Mouse (Mus musculus): Measurements from ENCODE around the gene Slc24a1.
"Not testable (repeated sequence)": the region's sequence is repeated elsewhere in the genome, so short reads cannot be mapped to it uniquely, and the experiment has no call there.

Gene Slc24a1

DNA sequence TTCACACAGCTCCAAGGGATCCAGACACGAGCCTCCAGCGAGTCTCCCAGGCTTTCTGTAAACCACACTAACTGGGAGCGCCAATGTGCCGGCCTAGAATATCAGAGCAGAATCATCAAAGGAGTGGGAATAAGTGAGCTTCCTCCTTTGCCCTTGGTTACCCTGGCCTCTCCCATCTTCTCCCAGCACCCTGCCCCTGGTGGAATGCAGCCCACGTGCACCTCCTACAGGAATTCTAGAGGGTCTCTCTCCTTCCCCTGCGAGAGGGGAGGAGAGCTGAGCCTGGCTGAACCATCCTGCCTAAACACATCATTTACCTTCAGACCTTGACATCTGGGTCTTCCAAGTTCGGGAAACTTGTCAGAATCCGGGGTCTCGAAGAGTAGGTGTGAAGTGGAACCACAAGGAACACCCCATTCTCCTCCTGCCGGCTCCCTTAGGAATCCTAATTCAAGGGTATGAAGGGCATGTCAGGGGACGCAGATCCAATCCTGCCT is at the start of gene Slc24a1:
TSS of gene Slc24a1 (minus strand) at position 447 of the 497 bp plus-strand sequence.
- DNase-seq (ENCODE audit: low read depth, low spot score): no peak

DNA sequence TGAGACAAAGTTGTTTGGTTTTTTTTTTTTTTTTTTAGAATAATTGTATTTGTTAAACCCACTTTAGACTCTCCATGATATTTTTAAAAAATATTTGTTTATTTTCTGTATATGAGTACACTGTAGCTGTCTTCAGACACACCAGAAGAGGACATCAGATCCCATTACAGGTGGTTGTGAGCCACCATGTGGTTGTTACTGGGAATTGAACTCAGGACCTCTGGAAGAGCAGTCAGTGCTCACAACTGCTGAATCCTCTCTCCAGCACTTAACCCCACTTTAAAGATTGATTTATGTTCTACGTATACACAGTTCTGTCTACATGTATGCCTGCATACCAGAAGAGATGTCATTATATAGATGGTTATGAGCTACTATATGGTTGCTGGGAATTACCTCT is 44.1 kb upstream of the Slc24a1 start:
- not testable (repeated sequence) for DNase-seq (ENCODE audit: low read depth, low spot score)

DNA sequence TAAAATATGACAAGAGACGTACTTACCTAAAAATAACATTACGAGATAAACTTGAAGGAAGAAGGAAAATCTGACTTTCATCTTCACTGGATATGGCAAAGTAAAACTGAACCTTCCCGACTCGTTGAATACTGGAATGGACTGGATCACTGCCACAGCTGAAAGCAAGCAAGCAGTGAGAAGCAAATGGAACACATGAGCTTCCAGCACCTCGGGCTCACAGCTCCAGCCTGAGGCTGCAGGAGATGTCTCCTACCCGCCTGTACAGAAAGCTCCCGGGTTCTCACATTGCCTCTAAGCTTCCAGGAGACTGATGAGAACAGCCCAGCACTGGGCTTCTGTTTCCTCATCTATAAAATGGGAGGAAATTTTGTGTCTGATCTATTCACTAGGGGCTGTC is 38.9 kb upstream of the Slc24a1 start:
- DNase-seq (ENCODE audit: low read depth, low spot score): no peak

DNA sequence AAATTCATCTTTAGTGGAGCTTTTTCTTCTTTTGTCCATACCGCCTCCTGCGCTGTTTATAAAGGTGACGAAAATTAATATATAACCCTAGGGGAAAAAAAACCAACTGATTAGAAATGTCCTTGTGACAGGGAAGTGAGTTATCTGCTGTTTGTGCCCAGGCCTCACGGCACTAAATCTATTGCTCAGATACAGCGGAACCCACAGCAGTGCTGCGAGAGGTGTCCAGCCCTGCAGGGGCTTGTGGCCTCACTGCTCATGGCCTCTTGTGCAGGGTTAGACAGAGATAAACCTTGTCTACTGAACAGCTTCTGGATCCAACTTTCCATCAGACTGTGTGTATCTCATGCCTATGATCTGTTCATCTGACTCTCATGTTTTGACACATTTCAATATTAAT is 37.0 kb upstream of the Slc24a1 start:
- no peak for DNase-seq (ENCODE audit: low read depth, low spot score)

DNA sequence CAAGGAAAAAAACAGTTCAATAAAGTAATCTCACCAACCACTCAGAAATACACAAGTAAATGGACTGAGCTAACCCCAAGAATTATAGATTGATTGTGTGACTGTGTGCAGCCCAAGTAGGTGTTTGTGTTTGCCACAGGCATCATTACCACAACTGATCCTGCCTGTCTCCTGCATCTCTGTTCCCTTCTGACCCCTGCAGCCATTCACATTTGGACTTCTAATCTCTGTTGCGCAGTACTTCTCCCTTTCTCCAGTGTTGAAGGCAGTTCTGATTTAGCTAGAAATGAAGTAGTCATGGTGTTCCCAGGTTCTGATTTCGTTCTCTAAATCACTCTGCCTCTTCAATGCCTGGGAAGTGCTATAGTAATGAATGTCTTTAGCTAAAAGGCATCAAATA is 36.2 kb upstream of the Slc24a1 start:
- DNase-seq (ENCODE audit: low read depth, low spot score): no peak

DNA sequence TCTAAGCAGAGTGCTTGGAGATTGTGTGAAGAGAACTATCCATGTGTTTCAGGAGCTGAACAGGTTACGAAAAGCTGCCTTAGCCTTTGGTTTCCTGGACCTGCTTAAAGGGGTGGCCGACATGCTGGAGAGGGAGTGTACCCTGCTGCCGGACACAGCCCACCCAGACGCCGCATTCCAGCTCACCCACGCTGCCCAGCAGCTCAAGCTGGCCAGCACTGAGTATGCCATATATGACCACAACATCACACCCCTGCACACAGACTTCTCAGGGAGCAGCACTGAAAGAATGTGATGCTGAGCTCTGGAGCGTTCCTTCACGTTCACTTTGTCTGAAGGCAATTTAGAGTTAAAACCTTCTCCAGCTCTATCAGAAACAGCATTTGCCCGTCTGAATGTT is 34.4 kb upstream of the Slc24a1 start:
- no peak for DNase-seq (ENCODE audit: low read depth, low spot score)

DNA sequence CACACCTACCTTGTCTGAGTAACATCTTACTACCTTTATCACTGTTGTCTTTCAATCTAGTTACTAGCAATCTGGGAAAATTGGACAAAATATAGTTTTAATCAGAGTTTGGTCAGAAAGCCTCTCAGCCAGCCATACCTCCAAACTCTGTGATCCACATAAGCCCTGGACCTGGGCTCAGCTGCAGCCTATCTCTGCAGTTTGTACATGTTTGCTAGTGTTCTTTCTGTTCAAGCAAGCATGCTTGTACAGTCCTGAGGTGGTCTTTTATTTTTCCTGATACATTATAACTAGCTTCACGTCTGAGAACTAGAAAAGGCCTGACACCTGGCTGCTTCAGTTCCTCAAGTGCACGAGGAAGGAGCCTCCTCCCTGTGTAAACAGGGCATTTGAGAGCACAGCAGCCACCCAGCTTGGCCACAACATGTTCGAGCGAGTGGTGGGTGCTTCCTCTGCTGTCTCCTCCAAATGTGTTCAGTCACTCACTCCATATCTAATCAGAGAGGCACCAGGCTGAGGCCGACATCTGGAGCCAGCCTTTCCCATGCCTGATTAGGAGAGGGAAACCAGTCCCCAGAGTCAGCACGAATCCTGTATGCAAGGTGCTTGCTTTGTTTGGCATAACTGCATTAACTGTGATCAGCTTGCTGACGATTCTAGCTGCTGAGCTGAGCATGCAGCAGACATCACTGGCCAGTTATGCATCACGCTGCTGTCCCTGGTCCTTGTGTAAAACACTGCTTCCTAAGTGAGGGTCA is 33.8 kb upstream of the Slc24a1 start:
- DNase-seq (ENCODE audit: low read depth, low spot score): no peak

DNA sequence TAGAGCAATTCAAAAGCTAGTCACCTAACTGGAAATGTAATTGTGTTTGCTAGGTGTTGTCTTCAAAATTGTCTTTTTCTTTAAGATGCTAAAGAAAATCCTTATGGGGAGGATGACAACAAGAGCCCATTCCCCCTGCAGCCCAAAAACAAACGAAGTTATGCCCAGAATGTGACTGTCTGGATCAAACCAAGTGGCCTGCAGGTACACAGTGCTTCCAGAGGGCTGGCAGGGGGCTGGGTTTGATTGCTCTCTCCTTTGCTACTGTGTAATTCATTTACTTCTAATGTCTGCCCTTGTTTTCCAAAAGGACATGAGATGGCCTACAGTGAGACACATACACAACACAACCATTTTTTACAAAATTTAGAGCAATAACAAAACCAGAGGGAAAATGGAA is 30.5 kb upstream of the Slc24a1 start:
- DNase-seq (ENCODE audit: low read depth, low spot score): no peak

DNA sequence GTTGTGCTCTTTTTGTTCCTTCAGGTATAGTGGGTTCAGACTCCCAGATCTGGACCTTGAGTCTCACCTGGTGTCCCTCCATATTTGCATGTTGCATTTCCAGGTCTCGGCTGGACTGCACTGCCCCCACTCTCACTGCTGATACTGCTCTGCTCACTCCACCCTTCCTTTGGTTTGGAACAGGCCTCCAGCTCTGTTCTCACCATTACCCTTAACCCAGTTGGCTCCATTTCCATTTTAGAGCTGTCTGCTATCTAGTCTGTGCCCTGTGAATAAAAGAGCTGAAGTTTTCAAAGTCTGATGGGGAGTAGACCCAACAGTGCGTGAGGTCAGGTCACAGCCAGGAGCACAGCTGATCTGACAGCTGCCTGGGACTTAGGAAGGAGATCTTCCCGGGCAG is 29.1 kb upstream of the Slc24a1 start:
- DNase-seq (ENCODE audit: low read depth, low spot score): no peak

DNA sequence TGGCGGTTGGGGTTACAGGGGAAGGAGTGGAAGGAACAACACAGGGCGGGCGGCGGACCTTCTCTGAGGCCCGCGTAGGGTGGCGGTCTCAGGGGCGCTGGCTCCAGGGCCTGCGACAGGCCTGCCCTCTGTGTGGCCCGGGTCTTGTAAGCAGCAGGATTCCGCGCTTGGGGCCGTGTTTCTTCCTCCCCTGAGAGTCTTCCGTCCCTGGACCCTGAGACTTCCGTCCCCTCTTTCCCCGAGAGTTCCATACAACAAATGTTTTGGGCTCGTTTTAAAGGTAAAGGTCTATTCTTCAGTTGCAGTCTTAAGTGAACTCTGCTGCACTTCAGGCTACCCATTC is 9.5 kb upstream of the Slc24a1 start:
- no peak for DNase-seq (ENCODE audit: low read depth, low spot score)

DNA sequence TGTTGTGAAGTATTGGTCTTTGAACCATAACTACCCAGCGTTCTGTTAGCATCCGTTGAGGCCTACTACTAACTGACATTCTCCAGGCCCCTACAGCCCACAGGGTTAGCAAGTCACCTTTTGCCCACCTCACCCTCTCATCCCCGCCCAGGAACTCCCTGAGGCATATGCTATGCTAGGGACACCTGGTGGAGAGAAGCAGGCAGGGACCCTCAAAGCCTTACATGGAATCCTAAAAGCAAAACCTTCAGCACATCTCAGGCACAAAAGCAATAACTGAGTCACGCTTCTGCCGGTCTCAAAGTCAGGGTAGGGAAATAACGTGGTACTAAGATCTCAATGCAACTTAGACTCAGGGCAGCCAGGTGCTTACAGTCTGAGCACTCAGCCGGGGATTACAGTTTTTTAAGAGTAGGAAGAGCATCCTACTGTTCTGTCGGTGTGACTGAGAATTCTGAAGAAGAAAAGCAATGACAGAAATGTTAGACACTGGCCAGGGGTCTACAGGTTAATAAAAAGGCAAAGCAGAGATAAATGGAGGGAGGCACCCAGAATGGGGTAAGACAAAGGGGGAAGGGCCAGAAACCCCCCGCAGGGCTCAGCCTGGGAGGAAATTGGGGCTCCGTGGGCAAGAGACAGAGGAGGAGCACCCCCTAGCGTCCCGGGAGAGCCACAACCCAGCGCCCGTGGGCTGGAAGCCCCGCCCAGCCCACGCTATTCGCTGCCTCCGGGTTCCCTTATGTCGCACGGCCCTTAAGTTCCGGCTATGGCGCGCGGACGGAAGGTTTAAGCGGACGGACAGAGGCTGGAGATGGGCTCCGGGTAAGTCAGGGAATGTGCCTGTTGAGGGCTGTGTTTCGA is 8.9 kb upstream of the Slc24a1 start, which contains the start of gene Ints14:
TSS of gene Ints14 (plus strand) at position 789 of the 861 bp plus-strand sequence.
- peak; percentile 92 for DNase-seq (ENCODE audit: low read depth, low spot score)

DNA sequence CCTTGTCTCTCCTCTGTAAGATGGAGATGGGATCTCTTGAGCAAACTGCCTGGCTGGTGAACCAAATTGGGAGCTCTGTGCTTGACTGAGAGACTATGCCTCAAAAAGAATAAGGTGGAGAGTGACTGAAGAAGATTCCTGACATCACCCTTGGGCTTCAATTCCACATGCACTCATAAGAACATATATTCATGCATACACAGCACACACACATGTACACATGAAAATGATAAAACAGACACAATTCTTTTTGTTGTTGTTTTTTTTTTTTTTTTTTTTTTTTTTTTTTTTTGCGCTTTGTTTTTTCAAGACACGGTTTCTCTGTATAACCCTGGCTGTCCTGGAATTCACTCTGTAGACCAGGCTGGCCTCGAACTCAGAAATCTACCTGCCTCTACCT is 5.9 kb upstream of the Slc24a1 start:
- DNase-seq (ENCODE audit: low read depth, low spot score): no peak

DNA sequence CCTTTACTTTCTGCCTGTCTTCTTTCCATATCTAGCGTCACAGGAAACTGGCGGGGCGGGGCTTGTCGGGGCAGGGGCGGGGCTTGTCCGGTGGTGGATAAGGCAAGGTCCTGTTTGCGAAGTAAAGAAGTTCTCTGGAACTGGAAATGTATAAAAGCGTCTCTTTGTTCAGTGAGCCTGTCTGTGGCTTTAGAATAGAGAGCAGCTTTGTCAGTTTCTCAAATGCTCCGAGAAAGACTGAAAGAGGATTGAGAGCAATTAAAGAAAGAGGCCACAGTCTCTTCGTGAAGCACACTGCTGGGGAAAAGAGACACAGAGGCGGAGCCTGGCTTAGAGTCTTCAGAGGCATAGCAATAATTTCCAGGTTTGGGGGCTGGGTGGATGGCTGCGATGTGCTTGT is 4.9 kb upstream of the Slc24a1 start:
- DNase-seq (ENCODE audit: low read depth, low spot score): no peak

DNA sequence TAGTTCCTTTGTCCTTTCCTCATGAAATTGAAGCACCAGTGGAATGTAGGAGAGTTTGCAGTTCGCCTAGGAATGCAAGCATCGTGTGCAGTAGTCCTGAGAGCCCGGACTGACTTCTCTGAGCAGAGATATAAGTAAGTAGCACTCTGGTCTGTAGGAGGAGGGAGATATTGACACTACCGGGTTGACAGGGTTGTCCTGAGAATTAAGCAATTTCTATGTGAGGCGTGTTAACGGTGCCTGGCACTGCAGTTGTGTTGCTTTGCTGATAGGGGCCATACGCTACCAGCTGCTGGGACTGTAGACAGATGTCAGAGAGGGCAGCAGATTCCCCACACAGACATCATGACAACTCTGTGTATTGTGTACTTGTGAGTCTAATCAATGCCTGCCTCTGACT is 1.8 kb upstream of the Slc24a1 start:
- DNase-seq (ENCODE audit: low read depth, low spot score): no peak

DNA sequence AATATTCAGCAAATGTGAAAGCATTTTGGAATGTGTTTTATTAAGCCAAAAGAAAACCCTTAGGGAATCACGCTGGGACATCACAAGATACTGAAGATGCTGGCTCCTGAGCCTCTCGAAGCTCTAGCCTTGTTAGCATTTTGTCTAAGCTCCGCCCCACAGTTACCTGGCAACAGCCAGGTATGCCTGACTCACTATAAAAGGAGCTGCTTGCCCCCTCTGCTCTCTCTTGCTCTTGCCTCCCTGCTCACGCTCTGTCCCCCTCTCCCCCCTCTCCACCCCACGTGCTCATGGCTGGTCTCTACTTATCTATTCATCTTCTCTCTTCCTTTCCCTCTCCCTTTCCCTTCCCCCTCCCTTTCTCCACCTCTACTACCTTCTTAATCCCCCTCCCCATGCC is 648 bp upstream of the Slc24a1 start:
- DNase-seq (ENCODE audit: low read depth, low spot score): no peak

DNA sequence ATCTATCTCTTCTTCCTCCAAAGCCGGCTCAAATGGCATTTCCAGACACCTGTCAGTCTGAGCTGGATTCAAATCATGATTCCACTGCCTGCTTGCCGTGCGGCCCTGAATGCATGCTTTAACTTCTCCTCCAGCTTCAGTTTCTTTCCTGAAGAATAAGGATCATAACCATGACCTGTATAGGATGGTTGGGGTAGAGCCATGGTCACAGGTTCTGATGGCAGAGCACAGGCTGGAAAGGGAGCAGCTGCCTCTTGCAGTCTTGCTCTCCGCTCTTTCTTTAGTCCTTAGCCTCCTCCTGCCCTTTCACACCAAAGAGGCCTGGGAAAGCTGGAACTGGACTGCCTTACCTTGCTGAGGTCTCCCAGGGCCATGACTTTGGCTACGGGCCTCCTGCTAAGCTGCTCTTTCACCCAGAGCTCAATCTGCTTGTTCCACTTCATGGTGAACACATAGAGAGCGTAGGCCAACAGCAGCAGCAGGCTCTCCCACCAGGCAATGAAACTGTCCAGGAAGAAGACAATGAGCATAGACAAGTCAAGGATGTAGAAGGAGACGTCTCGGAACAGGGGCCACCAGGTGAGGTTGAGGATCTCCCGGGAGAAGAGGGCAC is 3.8 kb downstream of the Slc24a1 start:
- DNase-seq (ENCODE audit: low read depth, low spot score): no peak

DNA sequence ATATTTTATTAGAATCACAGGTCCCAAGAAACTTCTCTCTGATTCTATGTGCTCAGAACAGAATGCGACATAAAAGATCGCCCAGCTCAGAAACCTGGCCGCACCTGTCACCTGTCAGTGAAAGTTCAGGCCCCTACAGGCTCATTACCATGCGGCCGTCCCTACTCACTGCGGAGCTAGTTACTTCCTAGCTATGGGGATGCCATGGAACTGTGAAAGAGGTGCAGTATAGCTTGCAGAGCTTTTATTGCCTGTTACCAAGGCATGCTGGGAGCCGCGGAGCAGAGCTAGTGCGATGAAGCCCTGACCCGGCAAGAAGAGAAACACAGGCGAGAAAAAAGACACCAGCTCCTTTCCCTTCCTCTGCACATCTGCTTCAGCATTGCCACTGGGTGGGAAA is 7.4 kb downstream of the Slc24a1 start:
- no peak for DNase-seq (ENCODE audit: low read depth, low spot score)

DNA sequence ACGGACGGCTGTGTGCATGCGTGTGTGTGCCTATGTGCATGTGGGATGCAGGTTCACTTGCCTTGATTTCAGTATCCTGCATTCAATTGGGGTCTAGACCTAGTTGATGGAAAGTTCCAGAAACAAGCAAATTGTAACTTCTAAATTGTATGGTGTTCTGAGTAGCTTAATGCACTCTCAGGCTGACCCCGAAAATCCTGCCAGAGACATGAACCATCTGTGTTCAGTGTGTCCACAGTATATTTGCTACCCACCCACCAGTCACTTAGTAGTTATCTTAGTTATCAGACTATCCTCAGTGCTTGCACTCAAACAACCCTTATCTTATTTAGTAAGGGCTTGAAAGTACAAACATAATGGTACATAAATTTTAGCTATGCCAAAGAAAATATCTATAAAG is 9.8 kb downstream of the Slc24a1 start:
- no peak for DNase-seq (ENCODE audit: low read depth, low spot score)

DNA sequence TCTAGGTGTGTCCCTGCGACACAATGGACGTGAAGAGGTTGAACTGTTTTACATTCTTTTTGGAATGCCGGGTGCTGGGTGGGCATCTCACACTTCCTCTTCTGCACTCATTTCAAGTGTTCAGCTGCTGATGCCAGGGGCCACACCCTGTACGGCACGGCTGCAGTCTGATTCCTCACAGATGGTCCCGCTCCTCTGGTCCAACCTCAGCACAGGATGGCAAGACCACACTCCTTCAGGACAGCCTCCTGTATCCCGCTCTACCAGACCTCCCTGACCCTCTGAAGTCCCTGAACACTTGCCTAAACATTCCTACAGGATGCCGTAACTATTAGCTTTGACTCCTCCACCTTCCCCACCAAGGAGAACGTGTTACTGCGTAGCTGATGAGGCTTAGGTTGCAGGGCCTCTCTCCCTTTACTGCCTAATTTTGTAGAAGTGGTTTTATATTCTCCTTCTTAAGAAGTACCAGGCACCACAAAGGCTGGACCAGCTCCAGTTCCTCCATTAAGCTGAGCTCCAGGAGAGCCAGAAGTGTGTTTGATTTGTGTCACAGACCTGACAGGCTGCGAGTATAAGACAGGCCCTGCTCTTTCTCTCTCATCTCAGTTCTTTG is 10.6 kb downstream of the Slc24a1 start:
- DNase-seq (ENCODE audit: low read depth, low spot score): no peak

DNA sequence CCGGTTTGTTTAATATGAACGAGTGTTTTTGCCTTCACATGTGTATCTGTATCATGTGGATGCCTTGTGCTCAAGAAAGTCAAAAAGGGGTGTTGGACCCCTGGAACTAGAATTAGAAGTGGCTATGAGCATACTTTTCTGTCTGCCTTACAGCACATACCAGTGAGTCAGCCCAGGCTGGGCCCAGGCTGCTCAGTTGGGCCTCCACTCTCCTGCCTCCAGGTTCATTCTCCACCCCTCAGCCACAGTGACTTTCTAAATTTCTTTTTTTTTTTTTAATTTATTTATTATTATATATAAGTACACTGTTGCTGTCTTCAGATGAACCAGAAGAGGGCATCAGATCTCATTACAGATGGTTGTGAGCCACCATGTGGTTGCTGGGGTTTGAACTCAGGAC is 11.6 kb downstream of the Slc24a1 start:
- DNase-seq (ENCODE audit: low read depth, low spot score): no peak

DNA sequence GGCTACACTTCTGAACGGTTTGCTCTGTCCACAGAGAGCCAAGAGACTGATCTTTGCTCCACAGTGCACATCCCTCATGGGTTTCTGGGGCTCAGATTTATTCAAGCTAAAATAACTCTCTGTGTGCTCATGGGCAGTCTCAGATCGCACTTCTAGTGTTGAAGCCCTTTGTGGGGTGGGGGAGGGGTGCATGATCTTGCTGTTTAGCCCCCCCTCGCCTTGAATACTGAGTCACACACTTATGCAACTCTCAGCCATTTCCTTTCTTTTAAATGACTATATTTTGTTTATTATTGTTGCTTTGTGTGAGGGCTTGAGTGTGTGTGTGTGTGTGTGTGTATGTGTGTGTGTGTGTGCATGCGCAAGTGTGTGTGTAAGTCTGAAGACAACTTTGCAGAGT is 12.1 kb downstream of the Slc24a1 start:
- DNase-seq (ENCODE audit: low read depth, low spot score): no peak

DNA sequence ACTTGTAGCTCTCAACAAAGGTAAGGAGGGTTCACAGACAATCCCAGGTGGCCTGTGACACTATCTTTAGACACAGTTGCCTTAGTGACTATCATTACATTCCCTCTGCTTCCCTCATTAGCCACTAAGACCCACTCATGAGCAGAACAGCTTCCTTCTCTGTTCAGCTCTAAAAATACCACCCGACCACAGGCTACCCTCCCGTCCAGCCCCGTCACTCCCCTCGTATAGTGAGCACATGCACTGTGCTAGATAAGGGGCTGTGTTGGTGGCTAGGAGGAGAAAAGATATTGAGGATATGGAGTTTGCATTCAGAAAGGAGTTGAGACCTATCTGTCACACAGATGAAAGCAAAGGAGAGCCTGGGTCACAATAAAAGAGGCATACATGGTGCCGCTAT is 12.9 kb downstream of the Slc24a1 start:
- DNase-seq (ENCODE audit: low read depth, low spot score): no peak

Measured in WW6 (cell line).